Mouse (Mus musculus) liver, adult 2 months (tissue): ENCODE measurements around the gene Nck1. TPM values are rescaled to one million over a fixed set of nuclear protein-coding genes. Genes with fewer than 3 reads are reported as not detected.

Experiments
- DNase-seq: peaks from one replicate; pipeline ENCODE4 v3.0.0-alpha.2; 2011; ENCODE audit warnings: low read depth, low spot score; ENCODE audit errors: extremely low read depth
- H3K27ac ChIP-seq: fragments of 200-500 bp; replicated peaks from 2 replicates; pipeline ENCODE4 v1.5.1; 2012; ENCODE audit warnings: low read depth, mild to moderate bottlenecking, control low read depth, inconsistent platforms, low read length; ENCODE audit not compliant: insufficient read depth
- H3K27me3 ChIP-seq: fragments of 200-500 bp; 2 replicates; pipeline ENCODE4 v1.6.1; 2012; ENCODE audit warnings: mild to moderate bottlenecking, moderate library complexity, low read length, inconsistent platforms; ENCODE audit not compliant: control insufficient read depth, insufficient read depth
- H3K36me3 ChIP-seq: fragments of 200-500 bp; 2 replicates; pipeline ENCODE4 v1.6.1; 2012; ENCODE audit warnings: low read length, inconsistent platforms; ENCODE audit not compliant: control insufficient read depth, insufficient read depth
- H3K4me1 ChIP-seq: fragments of 200-500 bp; 2 replicates; pipeline ENCODE4 v1.6.1; 2011; ENCODE audit warnings: low read length; ENCODE audit not compliant: control insufficient read depth, insufficient read depth
- H3K4me3 ChIP-seq: fragments of 200-500 bp; 2 replicates; pipeline ENCODE4 v1.5.1; 2011; ENCODE audit warnings: low read depth, mild to moderate bottlenecking, control low read depth, low read length, moderate library complexity; ENCODE audit not compliant: insufficient read depth
- H3K79me2 ChIP-seq: fragments of 200-500 bp; 2 replicates; pipeline ENCODE4 v1.6.1; 2012; ENCODE audit warnings: inconsistent platforms, mild to moderate bottlenecking, low read length, moderate library complexity; ENCODE audit not compliant: control insufficient read depth, insufficient read depth
- H3K9ac ChIP-seq: fragments of 200-500 bp; 2 replicates; pipeline ENCODE4 v1.6.1; 2012; ENCODE audit warnings: low read depth, mild to moderate bottlenecking, control low read depth, inconsistent platforms, low read length
- CTCF ChIP-seq: fragments of 200-500 bp; IDR thresholded peaks from 2 replicates; pipeline ENCODE4 v1.5.1; 2011; ENCODE audit warnings: low read depth, low read length, control low read depth
- POLR2A ChIP-seq: fragments of 200-500 bp; IDR thresholded peaks from 2 replicates; pipeline ENCODE4 v1.6.1; 2011; ENCODE audit warnings: low read length, control low read depth; ENCODE audit not compliant: insufficient read depth; ENCODE audit errors: extremely low read depth
- WGBS: fragments of 180-500 bp; shearing (Covaris S2); methylation state at CpG from one replicate; pipeline ENCODE4 v1.1.7; 2018; 5-methylcytosine and 5-hydroxymethylcytosine counted together
- polyA plus RNA-seq: library from polyadenylated mRNA; depleted of rRNA; stranded (reverse); fragments of >200 nt; gene quantifications from 2 replicates; pipeline ENCODE4 v1.2.3, GENCODE M21; 2012
- total RNA-seq: library from RNA; depleted of rRNA; stranded (reverse); fragments of >200 nt; gene quantifications from 2 replicates; pipeline ENCODE4 v1.2.3, GENCODE M21; 2014

The Nck1 gene
- total and polyA plus RNA-seq, 2 experiments = 2.6 to 17.0 TPM

DNA sequence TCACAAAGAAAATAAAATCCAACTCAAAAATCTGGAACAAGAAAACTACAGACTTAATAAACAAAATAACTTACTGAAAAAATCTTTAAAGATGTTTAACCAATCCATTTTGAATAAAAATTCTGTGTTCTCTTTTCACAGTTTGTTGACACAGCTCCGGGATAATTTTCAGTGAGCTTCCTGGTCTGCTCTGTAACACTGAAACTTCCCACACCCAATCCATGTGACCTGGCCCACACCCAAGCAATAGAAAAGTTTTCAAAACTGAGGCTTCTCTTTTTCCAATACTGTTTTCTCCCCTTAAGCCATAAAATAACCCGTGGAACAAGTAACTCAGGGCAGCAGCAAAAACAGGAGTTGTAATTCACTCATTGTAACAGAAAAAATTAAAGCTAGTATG is 39.3 kb downstream of the Nck1 start:
- WGBS = 3% methylated on average over 2 of the region's 2 CpGs
- peaks cover 6% of the 10 kb centered on the region for H3K4me1 ChIP-seq
- H3K27ac ChIP-seq = no peak overlapping the region
- H3K9ac ChIP-seq = no peak overlapping the region
- H3K27me3 ChIP-seq = no peaks in the 10 kb centered on the region
- H3K79me2 ChIP-seq = peaks cover 18% of the 10 kb centered on the region; the same call in 1 of the 2 replicates
- H3K36me3 ChIP-seq = peaks cover 1% of the 10 kb centered on the region; the same call in 1 of the 2 replicates
- peak; percentile 68 for DNase-seq
- H3K4me3 ChIP-seq = peak overlapping the region; percentile 36; the same call in 1 of the 2 replicates
- TF ChIP-seq CTCF (no peak), POLR2A (no peak)

DNA sequence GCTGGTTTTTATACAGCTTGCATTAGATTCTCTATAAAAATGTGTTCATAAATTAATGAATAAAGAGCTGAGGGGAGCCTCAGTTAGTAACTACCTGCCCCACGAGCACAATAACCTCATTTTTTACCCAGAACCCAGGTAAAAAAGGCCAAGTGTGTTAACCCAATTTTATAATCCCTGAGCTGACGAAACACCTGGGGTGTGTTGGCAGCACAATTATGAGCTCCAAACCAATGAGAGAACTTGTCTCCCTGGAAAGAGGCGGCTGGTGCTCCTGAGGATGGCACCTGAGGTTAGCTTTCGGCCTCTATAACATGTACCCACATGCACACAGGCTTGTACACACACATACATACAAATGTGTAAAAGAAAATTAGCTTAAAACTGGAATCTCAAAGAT is 40.4 kb downstream of the Nck1 start:
- H3K4me3 ChIP-seq = peak overlapping the region; percentile 41; the same call in 1 of the 2 replicates
- DNase-seq = peak; percentile 39
- peaks cover 17% of the 10 kb centered on the region; the same call in 1 of the 2 replicates for H3K79me2 ChIP-seq
- H3K4me1 ChIP-seq = peaks cover 6% of the 10 kb centered on the region
- peak overlapping the region; percentile 54; the same call in 1 of the 2 replicates for H3K9ac ChIP-seq
- 29% methylated on average over 4 of the region's 4 CpGs for WGBS
- H3K27ac ChIP-seq = peak overlapping the region; percentile 51; the same call in 1 of the 2 replicates
- TF ChIP-seq CTCF (no peak), POLR2A (no peak)
- peaks cover 1% of the 10 kb centered on the region; the same call in 1 of the 2 replicates for H3K36me3 ChIP-seq
- H3K27me3 ChIP-seq = no peaks in the 10 kb centered on the region

DNA sequence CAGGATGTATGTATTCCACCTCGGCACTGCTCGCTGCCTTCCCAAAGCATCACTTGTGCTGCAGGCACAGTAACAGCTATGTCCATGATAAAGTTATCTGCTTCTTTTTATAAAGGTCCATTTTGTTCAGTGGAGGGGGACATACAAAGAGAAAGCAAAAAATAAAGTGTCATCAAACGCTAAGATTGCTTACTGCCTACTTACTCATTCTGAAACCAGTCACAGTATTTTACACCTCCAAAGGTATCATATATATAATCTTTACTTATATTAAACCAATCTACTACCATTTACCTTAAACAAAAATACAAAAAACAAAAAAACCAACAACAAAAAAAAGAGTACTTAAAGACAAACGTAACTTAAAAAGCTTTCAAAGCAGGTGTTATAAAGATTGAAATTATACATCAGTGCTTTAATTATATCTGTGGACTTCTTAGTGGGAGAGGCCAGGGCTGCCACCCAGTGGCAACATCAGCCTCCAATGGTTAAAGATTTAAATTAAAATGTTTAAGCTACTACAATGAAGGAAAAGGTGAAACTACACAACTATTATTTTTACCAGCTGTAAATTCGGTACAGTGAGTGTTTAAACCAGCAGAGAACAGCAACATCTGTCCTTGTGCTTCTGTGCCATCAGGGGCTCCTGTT is 52.2 kb downstream of the Nck1 start:
- no peak for DNase-seq
- H3K4me1 ChIP-seq = peaks cover 2% of the 10 kb centered on the region; the same call in 1 of the 2 replicates
- WGBS = 90% methylated on average over 5 of the region's 5 CpGs

DNA sequence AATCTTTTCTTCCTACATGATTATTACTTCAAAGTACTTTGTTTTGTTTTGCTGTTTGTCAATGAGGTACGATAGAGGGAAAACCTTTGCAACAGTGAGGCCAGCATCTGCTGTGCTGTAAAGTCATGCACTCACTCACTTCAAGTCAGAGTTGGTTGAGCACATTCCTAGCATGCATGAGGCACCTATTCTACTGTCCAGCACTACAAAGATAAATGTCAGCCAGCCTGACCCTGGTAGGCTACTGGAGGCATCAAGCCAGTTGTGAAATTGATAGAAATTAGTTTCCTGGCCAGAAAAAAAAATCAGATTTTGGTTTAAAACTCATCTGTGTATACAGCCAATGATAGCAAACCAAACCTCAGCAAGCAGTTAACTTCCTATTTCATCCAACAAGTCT is 54.5 kb downstream of the Nck1 start:
- no peak overlapping the region for H3K9ac ChIP-seq
- no peak overlapping the region for H3K27ac ChIP-seq

More for the DNA sequence above, 52.2 kb downstream of the Nck1 start:
- Histone ChIP-seq H3K4me3 (no peak overlapping the region), H3K27me3 (no peaks in the 10 kb centered on the region), H3K36me3 (peaks cover 20% of the 10 kb centered on the region; the same call in 1 of the 2 replicates), H3K79me2 (peaks cover 8% of the 10 kb centered on the region; the same call in 1 of the 2 replicates), H3K9ac (no peak overlapping the region), H3K27ac (no peak overlapping the region)
- no peak for TF ChIP-seq CTCF
- TF ChIP-seq POLR2A = no peak

DNA sequence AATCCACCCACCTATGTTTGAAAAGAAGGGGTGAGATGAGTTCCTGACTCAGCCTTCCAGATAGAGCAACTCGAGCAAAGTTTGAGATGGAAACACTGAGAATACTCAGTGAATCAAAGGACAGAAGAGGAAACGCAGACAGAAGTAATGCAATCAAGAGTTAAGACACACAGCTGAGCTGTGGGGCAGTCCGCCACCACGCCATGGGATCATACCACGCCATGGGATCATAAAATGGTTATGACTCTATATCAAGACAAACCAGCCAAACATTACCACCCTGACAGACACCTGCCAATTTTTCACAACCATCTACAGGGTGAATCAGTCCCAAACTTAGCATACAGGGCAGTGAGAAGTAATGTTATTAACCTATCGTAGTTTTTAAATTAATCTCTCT is 57.0 kb downstream of the Nck1 start:
- no peak overlapping the region for H3K27ac ChIP-seq
- H3K9ac ChIP-seq = no peak overlapping the region
- no peaks in the 10 kb centered on the region; the same call in 1 of the 2 replicates for H3K79me2 ChIP-seq
- H3K27me3 ChIP-seq = no peaks in the 10 kb centered on the region
- no peak for TF ChIP-seq POLR2A
- TF ChIP-seq CTCF = no peak
- peaks cover 15% of the 10 kb centered on the region for H3K36me3 ChIP-seq
- WGBS = 91% methylated on average over 6 of the region's 6 CpGs
- no peak overlapping the region for H3K4me3 ChIP-seq
- no peak for DNase-seq
- 0 out of 2 replicates have a peak, but pooled peaks cover 2% of the 10 kb centered on the region for H3K4me1 ChIP-seq

More for the DNA sequence above, 54.5 kb downstream of the Nck1 start:
- H3K4me3 ChIP-seq = no peak overlapping the region
- DNase-seq = no peak
- no peaks in the 10 kb centered on the region; the same call in 1 of the 2 replicates for H3K79me2 ChIP-seq
- 91% methylated on average over 1 of the region's 1 CpGs for WGBS
- no peaks in the 10 kb centered on the region for H3K27me3 ChIP-seq
- H3K4me1 ChIP-seq = 0 out of 2 replicates have a peak, but pooled peaks cover 2% of the 10 kb centered on the region
- no peak for TF ChIP-seq POLR2A
- no peak for TF ChIP-seq CTCF
- H3K36me3 ChIP-seq = peaks cover 16% of the 10 kb centered on the region; the same call in 1 of the 2 replicates
